Mouse (Mus musculus) kidney, postnatal 36 days (tissue): ENCODE results near the gene Vmn1r121.
"Not testable (repeated sequence)": the region's sequence is repeated elsewhere in the genome, so short reads cannot be mapped to it uniquely, and the experiment has no call there.

ENCODE experiments used
- DNase-seq, 2 experiments: peaks; one replicate each; pipeline ENCODE4 v3.0.0; 2021 to 2022; ENCODE audit warnings: mixed read lengths in 2 of 2

Vmn1r121 gene

GRCm38 (mm10) chr7:21098413-21098812, at the start of gene Vmn1r121:
Vmn1r121 (minus strand) TSS chr7:21098513.
- not testable (repeated sequence) for DNase-seq

DNA sequence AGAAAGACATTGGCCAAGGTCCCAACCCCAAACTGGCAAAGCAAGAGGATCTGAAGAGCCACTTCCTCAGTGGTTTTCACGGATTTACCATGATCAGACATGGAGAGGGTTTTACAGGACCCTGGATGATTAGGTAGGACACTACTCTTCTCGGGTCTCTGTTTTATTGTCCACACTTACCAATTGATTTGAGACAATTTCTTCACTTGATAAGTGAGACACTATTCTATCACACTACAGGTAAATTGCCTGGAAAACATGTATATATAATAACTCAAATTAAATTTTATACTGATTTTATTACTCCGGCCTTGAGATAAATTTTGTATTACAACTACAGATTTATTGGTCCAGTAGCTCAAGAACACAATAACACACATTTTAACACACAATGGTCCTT, 35.7 kb upstream of the Vmn1r121 start, which contains the start of gene Vmn1r122:
Gene Vmn1r122, minus strand, starts transcription at position 101 of the 400 bp plus-strand sequence.
- DNase-seq, result not testable (repeated sequence)

DNA sequence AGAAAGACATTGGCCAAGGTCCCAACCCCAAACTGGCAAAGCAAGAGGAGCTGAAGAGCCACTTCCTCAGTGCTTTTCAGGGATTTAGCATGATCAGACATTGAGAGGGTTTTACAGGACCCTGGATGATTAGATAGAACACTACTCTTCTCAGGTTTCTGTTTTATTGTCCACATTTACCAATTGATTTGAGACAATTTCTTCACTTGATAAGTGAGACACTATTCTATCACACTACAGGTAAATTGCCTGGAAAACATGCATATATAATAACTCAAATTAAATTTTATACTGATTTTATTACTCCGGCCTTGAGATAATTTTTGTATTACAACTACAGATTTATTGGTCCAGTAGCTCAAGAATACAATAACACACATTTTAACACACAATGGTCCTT, 44.6 kb downstream of the Vmn1r121 start, which contains the start of gene Vmn1r120:
Gene Vmn1r120, minus strand, starts transcription at position 101 of the 400 bp plus-strand sequence.
- DNase-seq, result not testable (repeated sequence)
